Mouse (Mus musculus): ENCODE results near the gene Slc15a3. TPM values are rescaled to one million over a fixed set of nuclear protein-coding genes. Genes with fewer than 3 reads are reported as not detected.

Slc15a3 gene
- total and polyA plus RNA-seq, 3 experiments: not detected

DNA sequence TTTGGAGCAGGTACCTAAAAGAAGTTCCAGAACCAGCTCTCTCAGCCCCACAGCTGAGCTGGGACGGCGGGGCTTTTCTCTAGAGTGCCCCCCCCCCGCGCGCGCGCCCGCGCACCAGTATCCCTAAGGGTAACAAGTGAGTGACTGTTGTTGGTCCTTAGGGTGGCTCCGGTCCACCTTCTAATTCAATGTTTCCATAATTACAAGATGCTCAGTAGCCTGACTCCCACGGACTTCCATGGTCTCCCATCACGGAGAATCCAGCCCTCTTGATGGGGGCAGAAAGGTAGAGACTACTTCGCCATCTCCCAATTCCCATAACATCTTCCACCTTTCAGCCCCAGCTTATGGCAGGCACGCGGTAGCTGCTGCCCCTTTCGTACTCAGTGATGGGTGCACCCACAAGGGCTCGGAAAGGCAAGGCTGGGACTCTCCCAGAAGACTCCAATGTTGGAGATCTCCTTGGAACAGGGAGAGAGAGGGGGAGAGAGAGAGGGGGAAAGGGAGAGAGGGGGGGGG lies 29.2 kb downstream of the Slc15a3 start:
- no peaks in the 10 kb centered on the region for H3K9me3 ChIP-seq (replicated peaks; ENCODE audit: insufficient read depth, low read length)
- H3K36me3 ChIP-seq (ENCODE audit: control insufficient read depth in 1 of 2, insufficient read depth in 2 of 2, low read length in 2 of 2): no peaks in the 10 kb centered on the region; a peak in 1 of 4 replicates
- H3K4me1 ChIP-seq (ENCODE audit: control insufficient read depth in 1 of 2, insufficient read depth in 2 of 2, low read length in 2 of 2): no peaks in the 10 kb centered on the region
- no peak overlapping the region for H3K4me3 ChIP-seq (ENCODE audit: control insufficient read depth in 1 of 2, insufficient read depth in 1 of 2, low read depth in 2 of 2, low read length in 2 of 2)
- H3K79me2 ChIP-seq (ENCODE audit: control insufficient read depth, insufficient read depth, low read length, poor library complexity): no peaks in the 10 kb centered on the region
- no peak for DNase-seq (ENCODE audit: low read depth, low spot score)
- H3K27ac ChIP-seq (ENCODE audit: control insufficient read depth, low read depth, low read length): no peak overlapping the region
- TF ChIP-seq ETS1 (IDR thresholded peaks at IDR 0.05; ENCODE audit: low read depth, low read length): no peak
- TF ChIP-seq MAZ (IDR thresholded peaks at IDR 0.05; ENCODE audit: low read depth, low read length): no peak
- no peak for TF ChIP-seq SMC3 (IDR thresholded peaks at IDR 0.05; ENCODE audit: low read depth, low read length)
- TF ChIP-seq POLR2AphosphoS5 (IDR thresholded peaks at IDR 0.05; ENCODE audit: borderline replicate concordance, low read depth, low read length): no peak
- TF ChIP-seq UBTF (IDR thresholded peaks at IDR 0.05; ENCODE audit: borderline replicate concordance, insufficient read depth, low read depth, low read length): no peak
- peaks cover 0 to 1% of the 10 kb centered on the region in 2 experiments; a peak in 3 of 4 replicates for H3K27me3 ChIP-seq (ENCODE audit: control insufficient read depth in 1 of 2, insufficient read depth in 2 of 2, low read length in 2 of 2)
- no peak overlapping the region for H3K9ac ChIP-seq (ENCODE audit: control insufficient read depth, low read depth, low read length, poor library complexity, severe bottlenecking)

DNA sequence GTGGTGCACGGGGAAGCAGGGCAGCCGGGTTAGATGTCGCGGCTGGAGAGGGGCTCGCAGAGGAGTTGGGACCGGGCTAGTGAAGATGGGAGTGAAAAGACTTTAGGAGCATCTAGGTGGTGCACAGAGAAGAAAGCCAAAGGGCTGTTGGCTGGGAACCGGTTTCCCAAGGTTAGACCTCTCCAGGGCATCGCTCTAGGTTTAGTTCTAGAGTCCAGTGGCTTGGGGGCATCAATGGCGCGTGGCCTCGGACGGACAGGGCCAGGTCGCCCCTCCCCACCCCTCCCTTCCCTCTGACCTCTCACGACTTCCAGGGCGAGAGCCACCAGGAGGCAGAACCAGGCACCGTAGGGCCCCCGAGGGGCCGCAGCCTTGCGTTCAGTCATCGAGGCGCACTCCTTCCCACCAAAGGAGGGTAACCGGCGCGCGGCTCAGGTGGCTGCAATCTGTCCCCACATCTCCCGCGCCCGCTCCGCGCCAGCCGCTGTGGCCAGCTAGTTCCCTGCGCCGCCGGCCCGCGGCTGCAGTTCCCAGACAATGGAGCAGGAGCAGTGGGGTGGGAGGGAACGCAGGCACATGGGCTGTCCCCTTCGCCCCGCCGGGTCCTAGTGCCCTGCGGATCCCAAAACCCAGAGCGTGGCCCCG lies 29.8 kb downstream of the Slc15a3 start:
- H3K79me2 ChIP-seq (ENCODE audit: control insufficient read depth, insufficient read depth, low read length, poor library complexity): no peaks in the 10 kb centered on the region
- no peak overlapping the region for H3K27ac ChIP-seq (ENCODE audit: control insufficient read depth, low read depth, low read length)
- TF ChIP-seq TAL1 (IDR thresholded peaks at IDR 0.05; ENCODE audit: low read length) (no peak), MEF2A (IDR thresholded peaks at IDR 0.05; ENCODE audit: extremely low read depth, insufficient replicate concordance, low read depth, low read length, poor library complexity, severe bottlenecking) (no peak), RCOR1 (IDR thresholded peaks at IDR 0.05; ENCODE audit: low read depth, low read length) (no peak), TBP (IDR thresholded peaks at IDR 0.05; ENCODE audit: low read depth, low read length) (no peak), USF1 (IDR thresholded peaks at IDR 0.05; ENCODE audit: low read depth, low read length) (no peak), ETS1 (IDR thresholded peaks at IDR 0.05; ENCODE audit: low read depth, low read length) (no peak), MXI1 (IDR thresholded peaks at IDR 0.05; ENCODE audit: low read depth, low read length) (no peak), GABPA (IDR thresholded peaks at IDR 0.05; ENCODE audit: low read depth, low read length) (no peak), GATA1 (IDR thresholded peaks at IDR 0.05; ENCODE audit: low read depth, low read length) (no peak), SIN3A (IDR thresholded peaks at IDR 0.05; ENCODE audit: low read length) (no peak), RAD21 (IDR thresholded peaks at IDR 0.05; ENCODE audit: low read depth, low read length) (no peak), MAFK (IDR thresholded peaks at IDR 0.05; ENCODE audit: borderline replicate concordance, low read depth, low read length) (no peak), ZKSCAN1 (IDR thresholded peaks at IDR 0.05; ENCODE audit: low read depth, low read length) (no peak), CHD1 (IDR thresholded peaks at IDR 0.05; ENCODE audit: low read depth, low read length) (no peak), MYB (IDR thresholded peaks at IDR 0.05; ENCODE audit: low read depth, low read length) (no peak), USF2 (IDR thresholded peaks at IDR 0.05; ENCODE audit: borderline replicate concordance in 1 of 2, insufficient read depth in 1 of 2, low read depth in 1 of 2, low read length in 2 of 2) (no peak), JUND (IDR thresholded peaks at IDR 0.05; ENCODE audit: low read depth, low read length) (no peak)
- no peak overlapping the region for H3K4me3 ChIP-seq (ENCODE audit: control insufficient read depth in 1 of 2, insufficient read depth in 1 of 2, low read depth in 2 of 2, low read length in 2 of 2)
- no peaks in the 10 kb centered on the region for H3K9me3 ChIP-seq (replicated peaks; ENCODE audit: insufficient read depth, low read length)
- H3K4me1 ChIP-seq (ENCODE audit: control insufficient read depth in 1 of 2, insufficient read depth in 2 of 2, low read length in 2 of 2): no peaks in the 10 kb centered on the region
- peaks cover 0 to 1% of the 10 kb centered on the region in 2 experiments; a peak in 3 of 4 replicates for H3K27me3 ChIP-seq (ENCODE audit: control insufficient read depth in 1 of 2, insufficient read depth in 2 of 2, low read length in 2 of 2)
- DNase-seq (ENCODE audit: low read depth, low spot score): no peak
- H3K36me3 ChIP-seq (ENCODE audit: control insufficient read depth in 1 of 2, insufficient read depth in 2 of 2, low read length in 2 of 2): no peaks in the 10 kb centered on the region; a peak in 2 of 4 replicates
- H3K9ac ChIP-seq (ENCODE audit: control insufficient read depth, low read depth, low read length, poor library complexity, severe bottlenecking): no peak overlapping the region
